Mouse (Mus musculus) ES-E14 (cell line): ENCODE data around the gene Myg1. TPM values are rescaled to one million over a fixed set of nuclear protein-coding genes. Genes with fewer than 3 reads are reported as not detected.

Experiments
- DNase-seq: peaks from one replicate; pipeline ENCODE4 v3.0.0-alpha.2; 2013; ENCODE audit warnings: low read depth, low spot score
- H3K27ac ChIP-seq: 2 replicates; pipeline ENCODE4 v1.5.1; 2012; ENCODE audit warnings: low read depth, mild to moderate bottlenecking, low read length, moderate library complexity, mixed read lengths; ENCODE audit not compliant: poor library complexity, insufficient read depth, severe bottlenecking
- H3K36me3 ChIP-seq: 2 replicates; pipeline ENCODE4 v1.6.1; 2012; ENCODE audit warnings: mild to moderate bottlenecking, low read length, moderate library complexity, mixed read lengths; ENCODE audit not compliant: control insufficient read depth, poor library complexity, insufficient read depth, severe bottlenecking
- H3K4me1 ChIP-seq, 2 experiments: fragments of 150-350 bp in 1 of 2; sonication (generic) in 1 of 2; 2 replicates each; pipeline ENCODE4 v1.6.1; 2012; ENCODE audit warnings: low read length in 2 of 2, mild to moderate bottlenecking in 1 of 2, mixed read lengths in 1 of 2; ENCODE audit not compliant: control insufficient read depth in 2 of 2, insufficient read depth in 2 of 2, poor library complexity in 1 of 2
- H3K4me3 ChIP-seq, 2 experiments: fragments of 150-350 bp in 1 of 2; sonication (generic) in 1 of 2; 2 replicates each; pipeline ENCODE4 v1.5.1; 2012; ENCODE audit warnings: low read length in 2 of 2, low read depth in 1 of 2, mild to moderate bottlenecking in 1 of 2, mixed read lengths in 1 of 2; ENCODE audit not compliant: insufficient read depth in 1 of 2, poor library complexity in 1 of 2, severe bottlenecking in 1 of 2
- H3K9ac ChIP-seq: 2 replicates; pipeline ENCODE4 v1.6.1; 2012; ENCODE audit warnings: low read depth, mild to moderate bottlenecking, low read length, mixed read lengths; ENCODE audit not compliant: poor library complexity, insufficient read depth, severe bottlenecking
- H3K9me3 ChIP-seq: fragments of 150-350 bp; sonication (generic); 2 replicates; pipeline ENCODE4 v1.6.1; 2012; ENCODE audit warnings: low read depth, mild to moderate bottlenecking, low read length; ENCODE audit not compliant: control insufficient read depth, insufficient read depth
- CHD2 ChIP-seq: IDR thresholded peaks from 2 replicates; pipeline ENCODE4 v1.6.1; 2014; ENCODE audit warnings: mild to moderate bottlenecking, low read depth, low read length, inconsistent platforms
- HCFC1 ChIP-seq: IDR thresholded peaks from 2 replicates; pipeline ENCODE4 v1.6.1; 2012; ENCODE audit warnings: low read length, inconsistent platforms, borderline replicate concordance; ENCODE audit not compliant: insufficient read depth
- MAFK ChIP-seq: IDR thresholded peaks from 2 replicates; pipeline ENCODE4 v1.6.1; 2014; ENCODE audit warnings: mild to moderate bottlenecking, low read depth, low read length, inconsistent platforms; ENCODE audit not compliant: insufficient read depth
- ZC3H11A ChIP-seq: IDR thresholded peaks from 2 replicates; pipeline ENCODE4 v1.6.1; 2012; ENCODE audit warnings: low read depth, mild to moderate bottlenecking, inconsistent platforms, low read length, borderline replicate concordance
- ZNF384 ChIP-seq: IDR thresholded peaks from 2 replicates; pipeline ENCODE4 v1.6.1; 2012; ENCODE audit warnings: low read depth, low read length, inconsistent platforms
- in situ Hi-C, 2 experiments: fragments of 600-800 bp; cut with MboI; formaldehyde crosslinking; loops; one replicate each; pipeline ENCODE4 v1.15.1; 2025; ENCODE audit warnings: low sequenced_read_pairs in 2 of 2, inconsistent platforms in 1 of 2; ENCODE audit not compliant: unreplicated experiment in 2 of 2
- total RNA-seq: library from RNA; depleted of rRNA; stranded (reverse); fragments of 300-350 nt; gene quantifications from 2 replicates; pipeline ENCODE4 v1.2.3, GENCODE M21; 2012

Myg1 gene
- total RNA-seq, 1 experiment: 109 TPM

GRCm38 (mm10) chr15:102355871-102356441, 24.4 kb downstream of the Myg1 start:
- TF ChIP-seq CHD2 (no peak), ZNF384 (no peak), ZC3H11A (no peak), MAFK (no peak), HCFC1 (no peak)
- Histone ChIP-seq H3K4me1 (peaks cover 1 to 7% of the 10 kb centered on the region in 2 experiments; a peak in 1 of 4 replicates), H3K27ac (no peak overlapping the region; the same call in 1 of the 2 replicates), H3K36me3 (no peaks in the 10 kb centered on the region), H3K4me3 (peak overlapping the region; percentile 70 to 85), H3K9ac (peak overlapping the region; percentile 79), H3K9me3 (no peaks in the 10 kb centered on the region)
- in situ Hi-C loops: no loop called here
- no peak for DNase-seq

DNA sequence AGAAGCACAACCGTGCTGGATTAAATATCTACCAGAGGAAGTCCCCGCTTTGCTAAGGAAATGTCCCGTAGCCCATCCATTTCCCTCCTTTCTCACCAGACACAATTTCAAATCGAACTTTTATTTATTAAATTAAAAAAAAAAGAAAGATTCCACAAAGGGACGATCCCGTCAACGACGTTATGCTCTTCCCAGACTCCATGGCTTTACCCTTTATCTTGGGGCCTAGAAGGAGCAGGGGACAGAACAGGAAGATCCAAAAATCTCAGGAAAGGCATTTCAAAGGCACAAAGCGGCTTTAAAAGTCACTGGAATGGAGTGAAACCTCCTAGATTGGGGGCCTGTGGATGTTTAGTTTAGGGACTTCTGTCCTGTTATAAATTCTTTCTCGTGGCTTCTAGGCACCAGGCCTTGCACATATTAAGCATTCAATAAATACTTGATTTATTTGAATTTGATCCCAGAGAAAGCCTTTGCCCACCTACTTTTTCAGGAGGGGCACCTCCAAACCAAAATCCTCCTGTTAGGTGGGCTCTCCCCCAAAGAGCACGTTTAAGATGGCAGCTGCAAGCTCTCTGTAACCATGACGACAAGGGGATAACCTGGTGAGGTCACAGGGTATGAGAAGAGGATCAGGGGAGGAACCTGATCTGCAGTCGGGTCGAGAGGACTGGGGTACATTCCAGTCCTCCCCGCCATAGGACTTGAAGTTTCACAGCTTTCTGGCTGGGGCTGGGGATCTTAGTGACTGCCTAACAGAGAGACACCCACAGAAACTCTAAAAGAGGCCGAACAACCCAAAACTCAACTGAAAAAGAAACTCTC, 25.2 kb downstream of the Myg1 start:
- H3K4me1 ChIP-seq: peaks cover 1 to 7% of the 10 kb centered on the region in 2 experiments; a peak in 1 of 4 replicates

DNA sequence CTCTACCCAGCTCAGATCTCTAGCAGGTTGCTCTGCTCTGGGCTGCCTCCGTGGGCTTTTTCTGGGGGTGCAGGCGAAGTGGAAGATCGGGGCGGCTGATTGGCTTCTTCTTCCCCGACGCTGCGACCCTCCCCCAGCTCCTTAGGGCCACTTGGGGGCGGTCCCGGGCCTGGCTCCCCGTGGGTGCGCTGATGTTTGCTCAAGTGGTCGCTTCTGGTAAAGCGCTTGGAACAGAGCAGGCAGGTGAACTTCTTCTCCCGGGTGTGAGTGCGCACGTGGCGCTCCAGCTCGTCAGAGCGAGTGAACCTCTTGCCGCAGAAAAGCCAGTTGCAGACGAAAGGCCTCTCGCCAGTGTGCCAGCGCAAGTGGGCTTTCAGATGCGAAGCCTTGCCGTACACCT, 26.6 kb downstream of the Myg1 start:
- H3K9ac ChIP-seq: peak overlapping the region; percentile 8
- peaks cover 1 to 7% of the 10 kb centered on the region in 2 experiments; a peak in 1 of 4 replicates for H3K4me1 ChIP-seq
- H3K27ac ChIP-seq: no peak overlapping the region
- no peak for TF ChIP-seq HCFC1
- no peak for TF ChIP-seq CHD2
- no peak for TF ChIP-seq MAFK
- no peak for TF ChIP-seq ZNF384
- TF ChIP-seq ZC3H11A: no peak
- H3K36me3 ChIP-seq: no peaks in the 10 kb centered on the region
- in situ Hi-C loops: no loop called here
- H3K9me3 ChIP-seq: no peaks in the 10 kb centered on the region
- no peak for DNase-seq
- peak overlapping the region; percentile 55 to 69 for H3K4me3 ChIP-seq

More for the DNA sequence above, 25.2 kb downstream of the Myg1 start:
- H3K4me3 ChIP-seq: peak overlapping the region; percentile 70 to 85
- in situ Hi-C loops: no loop called here
- no peaks in the 10 kb centered on the region for H3K9me3 ChIP-seq
- H3K36me3 ChIP-seq: no peaks in the 10 kb centered on the region
- H3K27ac ChIP-seq: no peak overlapping the region
- DNase-seq: no peak
- no peak for TF ChIP-seq ZNF384
- no peak for TF ChIP-seq ZC3H11A
- no peak for TF ChIP-seq HCFC1
- no peak for TF ChIP-seq CHD2
- no peak for TF ChIP-seq MAFK
- H3K9ac ChIP-seq: peak overlapping the region; percentile 79; the same call in 1 of the 2 replicates

- peak overlapping the region; percentile 55 to 69 for H3K4me3 ChIP-seq
- H3K9ac ChIP-seq: 0 out of 2 replicates have a peak overlapping the region, but pooled peaks have one; percentile 8
- H3K9me3 ChIP-seq: no peaks in the 10 kb centered on the region
- no peaks in the 10 kb centered on the region for H3K36me3 ChIP-seq
- DNase-seq: no peak
- H3K4me1 ChIP-seq: peaks cover 1 to 7% of the 10 kb centered on the region in 2 experiments; a peak in 1 of 4 replicates
- no peak for TF ChIP-seq CHD2
- no peak for TF ChIP-seq ZNF384
- in situ Hi-C loops: no loop called here
- H3K27ac ChIP-seq: no peak overlapping the region
Observed at GRCm38 (mm10) chr15:102358834-102359233, 27.3 kb downstream of the Myg1 start.
